Mouse (Mus musculus) MEL (cell line): ENCODE results near the gene Pcnx4. TPM values are rescaled to one million over a fixed set of nuclear protein-coding genes. Genes with fewer than 3 reads are reported as not detected.
A peak's percentile ranks its signal among the peaks of the same experiment; 100 is the strongest.

Experiments
- DNase-seq: peaks from one replicate; pipeline ENCODE4 v3.0.0; 2011; ENCODE audit warnings: low read depth, low spot score
- H3K27ac ChIP-seq: 2 replicates; pipeline ENCODE4 v1.5.1; 2012; ENCODE audit warnings: low read depth, mild to moderate bottlenecking, control low read depth, low read length, moderate library complexity; ENCODE audit not compliant: control insufficient read depth
- H3K27me3 ChIP-seq, 2 experiments: fragments of 150-350 bp in 1 of 2; sonication (generic) in 1 of 2; 2 replicates each; pipeline ENCODE4 v1.6.1; 2012; ENCODE audit warnings: low read length in 2 of 2, mild to moderate bottlenecking in 2 of 2, improper control_type of control experiment in 1 of 2, moderate library complexity in 1 of 2; ENCODE audit not compliant: insufficient read depth in 2 of 2, control insufficient read depth in 1 of 2
- H3K36me3 ChIP-seq, 2 experiments: 2 replicates each; pipeline ENCODE4 v1.6.1; 2012 to 2014; ENCODE audit warnings: low read length in 2 of 2, improper control_type of control experiment in 1 of 2, inconsistent platforms in 1 of 2, mild to moderate bottlenecking in 1 of 2; ENCODE audit not compliant: insufficient read depth in 2 of 2, control insufficient read depth in 1 of 2
- H3K4me1 ChIP-seq, 2 experiments: fragments of 150-350 bp in 1 of 2; sonication (generic) in 1 of 2; 2 replicates each; pipeline ENCODE4 v1.6.1; 2012; ENCODE audit warnings: low read length in 2 of 2, improper control_type of control experiment in 1 of 2, mild to moderate bottlenecking in 1 of 2; ENCODE audit not compliant: insufficient read depth in 2 of 2, control insufficient read depth in 1 of 2
- H3K4me3 ChIP-seq, 2 experiments: fragments of 150-350 bp in 1 of 2; sonication (generic) in 1 of 2; 2 replicates each; pipeline ENCODE4 v1.5.1; 2012; ENCODE audit warnings: low read depth in 2 of 2, low read length in 2 of 2, mild to moderate bottlenecking in 2 of 2, moderate library complexity in 2 of 2, control low read depth in 1 of 2, improper control_type of control experiment in 1 of 2; ENCODE audit not compliant: control insufficient read depth in 1 of 2, insufficient read depth in 1 of 2
- H3K79me2 ChIP-seq: 2 replicates; pipeline ENCODE4 v1.6.1; 2012; ENCODE audit warnings: mild to moderate bottlenecking, low read length, moderate library complexity; ENCODE audit not compliant: control insufficient read depth, poor library complexity, insufficient read depth
- H3K9ac ChIP-seq: 2 replicates; pipeline ENCODE4 v1.6.1; 2012; ENCODE audit warnings: low read depth, mild to moderate bottlenecking, control low read depth, low read length, moderate library complexity; ENCODE audit not compliant: control insufficient read depth, poor library complexity, severe bottlenecking
- H3K9me3 ChIP-seq: fragments of 150-350 bp; sonication (generic); replicated peaks from 2 replicates; pipeline ENCODE4 v1.6.1; 2012; ENCODE audit warnings: mild to moderate bottlenecking, low read length, improper control_type of control experiment, moderate library complexity; ENCODE audit not compliant: insufficient read depth
- BHLHE40 ChIP-seq: IDR thresholded peaks from 2 replicates; pipeline ENCODE4 v1.6.1; 2012; ENCODE audit warnings: low read depth, mild to moderate bottlenecking, inconsistent platforms, low read length, improper control_type of control experiment, borderline replicate concordance
- CHD2 ChIP-seq: IDR thresholded peaks from 2 replicates; pipeline ENCODE4 v1.6.1; 2011; ENCODE audit warnings: low read length, improper control_type of control experiment
- ELF1 ChIP-seq: IDR thresholded peaks from 2 replicates; pipeline ENCODE4 v1.6.1; 2014; ENCODE audit warnings: low read depth, mild to moderate bottlenecking, inconsistent platforms, low read length, improper control_type of control experiment, moderate library complexity
- EP300 ChIP-seq, 2 experiments: IDR thresholded peaks; 2 replicates each; pipeline ENCODE4 v1.6.1; 2011; ENCODE audit warnings: improper control_type of control experiment in 2 of 2, low read length in 2 of 2, low read depth in 1 of 2, mild to moderate bottlenecking in 1 of 2
- ETS1 ChIP-seq: IDR thresholded peaks from 2 replicates; pipeline ENCODE4 v1.6.1; 2012; ENCODE audit warnings: low read depth, mild to moderate bottlenecking, inconsistent platforms, low read length, improper control_type of control experiment, moderate library complexity
- GATA1 ChIP-seq: IDR thresholded peaks from 2 replicates; pipeline ENCODE4 v1.6.1; 2011; ENCODE audit warnings: low read depth, low read length, improper control_type of control experiment
- MAFK ChIP-seq: IDR thresholded peaks from 2 replicates; pipeline ENCODE4 v1.6.1; 2011; ENCODE audit warnings: low read depth, mild to moderate bottlenecking, low read length, improper control_type of control experiment, borderline replicate concordance
- MXI1 ChIP-seq: IDR thresholded peaks from 2 replicates; pipeline ENCODE4 v1.6.1; 2011; ENCODE audit warnings: mild to moderate bottlenecking, low read depth, low read length, improper control_type of control experiment
- MYB ChIP-seq: IDR thresholded peaks from 2 replicates; pipeline ENCODE4 v1.6.1; 2011; ENCODE audit warnings: mild to moderate bottlenecking, low read depth, low read length, improper control_type of control experiment
- NRF1 ChIP-seq: IDR thresholded peaks from 2 replicates; pipeline ENCODE4 v1.6.1; 2014; ENCODE audit warnings: low read depth, mild to moderate bottlenecking, inconsistent platforms, low read length, improper control_type of control experiment, moderate library complexity; ENCODE audit not compliant: poor library complexity, insufficient read depth, severe bottlenecking
- POLR2AphosphoS2 ChIP-seq: IDR thresholded peaks from 2 replicates; pipeline ENCODE4 v1.6.1; 2011; ENCODE audit warnings: low read length, improper control_type of control experiment
- RAD21 ChIP-seq: IDR thresholded peaks from 2 replicates; pipeline ENCODE4 v1.6.1; 2011; ENCODE audit warnings: mild to moderate bottlenecking, low read depth, low read length, improper control_type of control experiment
- SIN3A ChIP-seq: IDR thresholded peaks from 2 replicates; pipeline ENCODE4 v1.6.1; 2012; ENCODE audit warnings: low read length, improper control_type of control experiment, inconsistent platforms
- TBP ChIP-seq: IDR thresholded peaks from 2 replicates; pipeline ENCODE4 v1.8.0; 2011; ENCODE audit warnings: low read depth, low read length, improper control_type of control experiment
- ZKSCAN1 ChIP-seq: IDR thresholded peaks from 2 replicates; pipeline ENCODE4 v1.6.1; 2012; ENCODE audit warnings: low read depth, mild to moderate bottlenecking, inconsistent platforms, low read length, improper control_type of control experiment, moderate library complexity
- ZNF384 ChIP-seq: IDR thresholded peaks from 2 replicates; pipeline ENCODE4 v1.6.1; 2012; ENCODE audit warnings: low read depth, mild to moderate bottlenecking, inconsistent platforms, low read length, improper control_type of control experiment
- polyA plus RNA-seq, 2 experiments: library from polyadenylated mRNA; stranded (reverse) in 1 of 2; unstranded in 1 of 2; fragments of >175 nt in 1 of 2; fragments of >200 nt in 1 of 2; gene quantifications; 2 replicates each; pipeline versions ENCODE4 v1.2.1 to v1.2.4; 2012; ENCODE audit warnings: low replicate concordance in 2 of 2, low read depth in 1 of 2; ENCODE audit not compliant: insufficient read length in 2 of 2, insufficient read depth in 1 of 2, missing spikeins in 1 of 2
- total RNA-seq: library from RNA; depleted of rRNA; stranded (reverse); fragments of 300-350 nt; gene quantifications from 2 replicates; pipeline ENCODE4 v1.2.3, GENCODE M21; 2012

Gene Pcnx4
- total and polyA plus RNA-seq, 3 experiments: 3.2 to 5.2 TPM; not detected in 1

GRCm38 (mm10) chr12:72535599-72535998 lies 584 bp upstream of the Pcnx4 start:
- no peaks in the 10 kb centered on the region; a peak in 1 of 4 replicates for H3K27me3 ChIP-seq
- peaks cover 0 to 22% of the 10 kb centered on the region in 2 experiments; a peak in 2 of 4 replicates for H3K36me3 ChIP-seq
- H3K79me2 ChIP-seq: peaks cover 1% of the 10 kb centered on the region; the same call in 1 of the 2 replicates
- TF ChIP-seq GATA1 (peak; percentile 49), ZKSCAN1 (no peak), POLR2AphosphoS2 (no peak), ETS1 (no peak), ZNF384 (peak; percentile 88), TBP (no peak), SIN3A (peak; percentile 55; the same call in 1 of the 2 replicates), BHLHE40 (no peak)
- no peak overlapping the region for H3K9ac ChIP-seq
- H3K9me3 ChIP-seq: no peaks in the 10 kb centered on the region
- peak overlapping the region; percentile 51 to 53 for H3K4me3 ChIP-seq
- H3K27ac ChIP-seq: no peak overlapping the region
- no peak for DNase-seq
- H3K4me1 ChIP-seq: peaks cover 4 to 22% of the 10 kb centered on the region in 2 experiments

GRCm38 (mm10) chr12:72538571-72538970 lies 2.4 kb downstream of the Pcnx4 start:
- H3K9me3 ChIP-seq: no peaks in the 10 kb centered on the region
- no peak overlapping the region for H3K9ac ChIP-seq

GRCm38 (mm10) chr12:72554347-72554746 lies 18.2 kb downstream of the Pcnx4 start:
- no peak for DNase-seq

More at GRCm38 (mm10) chr12:72538571-72538970, 2.4 kb downstream of the Pcnx4 start:
- peaks cover 0 to 22% of the 10 kb centered on the region in 2 experiments; a peak in 3 of 4 replicates for H3K36me3 ChIP-seq
- no peak overlapping the region for H3K4me3 ChIP-seq
- H3K79me2 ChIP-seq: peaks cover 1% of the 10 kb centered on the region; the same call in 1 of the 2 replicates
- no peak overlapping the region for H3K27ac ChIP-seq
- H3K4me1 ChIP-seq: peaks cover 4 to 22% of the 10 kb centered on the region in 2 experiments
- no peaks in the 10 kb centered on the region; a peak in 1 of 4 replicates for H3K27me3 ChIP-seq
- no peak for DNase-seq
- no peak for TF ChIP-seq CHD2
- TF ChIP-seq, all 39 proteins: peak for 0

More at GRCm38 (mm10) chr12:72554347-72554746, 18.2 kb downstream of the Pcnx4 start:
- TF ChIP-seq ZKSCAN1 (no peak), MXI1 (no peak), ZNF384 (no peak), MAFK (no peak), ETS1 (no peak), ELF1 (no peak), RAD21 (no peak), TBP (no peak), MYB (no peak), EP300 (IDR thresholded peaks at IDR 0.05; ENCODE audit: low read depth in 1 of 2, low read length in 2 of 2) (no peak), NRF1 (no peak)
- H3K27me3 ChIP-seq: no peaks in the 10 kb centered on the region
- H3K79me2 ChIP-seq: no peaks in the 10 kb centered on the region
- no peaks in the 10 kb centered on the region for H3K36me3 ChIP-seq
- no peaks in the 10 kb centered on the region for H3K9me3 ChIP-seq
- H3K27ac ChIP-seq: no peak overlapping the region
- H3K9ac ChIP-seq: no peak overlapping the region
- no peak overlapping the region for H3K4me3 ChIP-seq
- no peaks in the 10 kb centered on the region for H3K4me1 ChIP-seq
